Mouse (Mus musculus): ENCODE results near the gene L2hgdh.
"Not testable (repeated sequence)": the region's sequence is repeated elsewhere in the genome, so short reads cannot be mapped to it uniquely, and the experiment has no call there.

The L2hgdh gene

GRCm38 (mm10) chr12:69661658-69662057 lies 63.0 kb downstream of the L2hgdh start:
- DNase-seq = no peak

GRCm38 (mm10) chr12:69653973-69654372 lies 70.7 kb downstream of the L2hgdh start:
- DNase-seq = not testable (repeated sequence)

- DNase-seq = no peak
Measured at GRCm38 (mm10) chr12:69649511-69649910, 75.2 kb downstream of the L2hgdh start.

- no peak for DNase-seq
Measured at GRCm38 (mm10) chr12:69645821-69646616, 78.7 kb downstream of the L2hgdh start.

- no peak for DNase-seq
Measured at GRCm38 (mm10) chr12:69644877-69645276, 79.8 kb downstream of the L2hgdh start.

GRCm38 (mm10) chr12:69642877-69643276 lies 81.8 kb downstream of the L2hgdh start:
- no peak for DNase-seq
